Mouse (Mus musculus) frontal cortex, adult 2 months (tissue): ENCODE data around the gene Gm45618. TPM values are rescaled to one million over a fixed set of nuclear protein-coding genes. Genes with fewer than 3 reads are reported as not detected.
"Not testable (repeated sequence)": the region's sequence is repeated elsewhere in the genome, so short reads cannot be mapped to it uniquely, and the experiment has no call there.

Experiments
- DNase-seq, 2 experiments: peaks; one replicate each; pipeline ENCODE4 v3.0.0; 2022; ENCODE audit warnings: low spot score in 1 of 2; ENCODE audit errors: extremely low spot score in 1 of 2
- polyA plus RNA-seq: library from polyadenylated mRNA; depleted of rRNA; stranded (reverse); fragments of >200 nt; gene quantifications from 2 replicates; pipeline ENCODE4 v1.2.3, GENCODE M21; 2012; rRNA removed

Gm45618 gene
- not detected in 2 replicates for polyA plus RNA-seq

DNA sequence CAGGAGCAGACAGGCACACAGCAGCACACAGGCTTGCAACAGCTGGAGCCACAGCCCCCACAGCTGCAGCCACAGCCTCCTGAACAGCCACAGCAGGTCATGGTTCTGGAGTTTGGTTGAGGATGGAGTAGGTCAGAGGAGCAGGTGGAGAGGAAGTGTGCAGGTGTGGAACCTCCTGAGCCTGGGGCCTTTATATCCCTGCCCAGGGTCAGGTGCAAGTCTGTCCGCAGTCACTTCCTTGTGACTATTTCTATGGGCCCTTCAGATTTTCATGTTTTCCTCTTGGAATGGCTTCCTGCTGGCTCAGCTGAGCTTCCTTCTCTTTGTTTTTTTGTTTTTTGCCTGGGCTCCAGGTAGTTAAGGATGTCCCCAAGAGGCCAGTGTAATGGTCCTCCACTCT is at the start of gene Gm45618:
Gm45618 (minus strand) TSS at position 101 of the 400 bp plus-strand sequence.
- DNase-seq: not testable (repeated sequence)

DNA sequence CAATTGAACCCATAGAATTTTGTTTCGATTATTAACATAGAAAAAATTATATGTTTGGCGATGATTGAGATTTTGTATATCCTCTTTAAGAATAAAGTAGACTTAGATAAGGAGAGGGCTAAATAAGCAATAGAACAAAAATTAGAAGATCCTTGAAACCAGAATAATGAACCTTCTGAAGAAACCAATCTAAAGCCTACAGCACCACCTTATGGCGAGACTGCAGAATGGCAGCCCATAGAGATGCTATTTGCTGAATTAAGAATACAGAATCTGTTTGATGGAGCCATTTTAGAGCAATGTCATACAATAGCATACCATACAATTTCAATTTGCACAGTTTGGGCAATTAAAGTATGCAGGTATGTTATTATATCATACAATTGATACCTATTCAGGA is 49.3 kb upstream of the Gm45618 start:
- peak in 1 of 2 experiments; percentile 37 for DNase-seq

DNA sequence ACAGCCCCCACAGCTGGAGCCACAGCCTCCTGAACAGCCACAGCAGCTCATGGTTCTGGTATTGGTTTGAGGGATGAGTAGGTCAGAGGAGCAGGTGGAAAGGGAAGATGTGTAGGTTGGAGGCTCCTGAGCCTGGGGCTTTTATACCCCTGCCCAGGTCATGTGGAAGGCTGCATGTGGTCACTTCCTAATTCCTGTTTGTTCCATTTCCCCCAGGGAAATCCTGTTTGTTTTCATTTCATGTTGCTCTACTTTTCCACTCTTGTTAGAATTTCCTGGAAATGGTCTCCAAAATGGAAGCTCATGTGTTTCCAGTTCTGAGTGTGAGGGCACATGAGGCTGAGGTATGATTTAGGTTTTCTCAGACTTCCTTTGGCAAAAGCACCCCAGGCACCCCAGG is 45.1 kb upstream of the Gm45618 start, which contains the start of gene Gm4553:
Gm4553 (minus strand) TSS at position 101 of the 400 bp plus-strand sequence.
- DNase-seq: not testable (repeated sequence)

DNA sequence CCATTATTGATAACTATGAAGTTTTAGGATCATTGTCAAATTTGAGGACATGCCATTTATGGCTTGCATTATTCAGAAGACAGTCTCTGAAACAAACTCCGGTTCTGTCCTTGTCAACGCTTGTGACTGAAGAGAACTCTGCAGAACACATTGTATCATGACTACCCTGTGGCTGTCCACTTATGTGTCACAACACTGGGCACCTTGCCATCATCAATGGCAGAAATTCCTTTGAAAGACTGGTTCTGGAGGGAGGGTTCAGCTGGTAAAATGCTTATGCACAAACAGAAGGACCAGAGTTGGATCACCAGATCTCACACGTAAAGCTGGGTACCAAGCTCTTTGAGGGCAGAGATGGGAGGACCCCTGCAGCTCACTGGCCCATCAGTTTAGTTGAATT is 38.8 kb upstream of the Gm45618 start:
- no peak for DNase-seq

DNA sequence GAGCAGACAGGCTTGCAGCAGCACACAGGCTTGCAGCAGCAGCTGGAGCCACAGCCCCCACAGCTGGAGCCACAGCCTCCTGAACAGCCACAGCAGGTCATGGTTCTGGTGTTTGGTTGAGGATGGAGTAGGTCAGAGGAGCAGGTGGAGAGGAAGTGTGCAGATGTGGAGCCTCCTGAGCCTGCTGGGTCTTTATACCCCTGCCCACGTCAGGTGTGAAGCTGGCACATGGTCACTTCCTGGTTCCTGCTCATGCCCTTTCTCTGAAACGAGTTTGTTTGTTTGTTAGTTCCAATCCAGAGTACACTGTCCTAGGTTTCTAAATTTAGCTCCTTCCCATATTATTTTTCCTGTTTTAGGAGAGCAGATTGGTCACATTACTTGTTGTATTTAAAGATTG is 36.5 kb upstream of the Gm45618 start, which contains the start of gene Gm29735:
Gm29735 (minus strand) TSS at position 101 of the 400 bp plus-strand sequence.
- DNase-seq: not testable (repeated sequence)

DNA sequence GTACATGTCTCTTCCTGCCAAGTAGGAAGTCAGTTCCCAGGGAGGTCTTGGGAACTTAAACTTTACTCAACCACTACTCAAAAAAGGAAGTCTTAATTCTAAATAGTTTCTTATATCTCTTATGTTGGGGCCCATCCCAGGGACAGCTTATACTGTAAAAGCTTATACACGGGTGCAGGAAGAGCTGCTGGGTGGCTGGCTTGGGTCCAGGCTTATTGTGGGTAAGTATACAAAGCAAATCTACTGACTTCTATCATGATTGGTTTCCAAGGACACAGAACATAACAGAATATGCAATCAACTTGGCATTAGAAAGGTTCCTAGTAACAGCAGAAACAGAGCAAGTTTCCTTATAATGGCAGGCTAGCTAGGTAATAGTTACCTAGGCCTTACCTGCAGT is 34.8 kb upstream of the Gm45618 start:
- DNase-seq: no peak

DNA sequence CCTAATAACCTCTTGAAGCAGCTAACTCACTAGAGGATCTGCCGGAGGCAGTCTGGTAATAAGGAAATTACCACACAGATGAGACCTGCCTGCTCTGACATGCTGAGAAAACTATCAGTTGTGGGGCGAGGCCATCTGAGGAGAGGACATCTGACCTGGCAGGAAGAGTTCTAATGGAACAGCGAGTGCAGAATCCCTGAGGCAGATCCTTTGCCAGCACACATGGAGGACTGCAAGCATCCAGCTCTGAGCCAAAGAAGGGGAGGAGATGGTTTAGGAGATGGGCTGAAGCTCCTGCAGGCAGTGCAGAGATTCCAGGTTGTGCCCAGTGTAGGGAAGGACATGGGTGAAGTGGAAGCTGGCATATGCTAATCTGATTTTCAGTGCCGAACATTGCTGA is 31.7 kb upstream of the Gm45618 start:
- no peak for DNase-seq

DNA sequence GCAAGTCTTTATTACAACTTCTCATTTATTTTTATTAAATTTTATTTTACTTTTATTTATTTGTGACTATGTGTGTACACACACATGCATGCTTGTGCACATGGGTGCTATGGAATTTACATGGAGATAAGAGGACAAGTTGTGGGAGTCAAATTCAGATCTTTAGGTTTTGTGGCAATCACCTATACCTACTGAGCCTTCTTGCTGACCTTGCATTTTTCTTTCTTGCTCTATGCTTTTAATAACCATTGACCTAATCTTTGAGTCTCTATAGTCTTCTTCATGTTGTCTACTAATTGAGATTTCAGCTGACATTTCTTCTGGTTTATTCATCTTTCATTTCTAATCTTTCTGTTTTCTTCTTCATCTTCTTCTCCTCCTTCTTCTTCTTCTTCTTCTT is 28.1 kb upstream of the Gm45618 start:
- no peak for DNase-seq

DNA sequence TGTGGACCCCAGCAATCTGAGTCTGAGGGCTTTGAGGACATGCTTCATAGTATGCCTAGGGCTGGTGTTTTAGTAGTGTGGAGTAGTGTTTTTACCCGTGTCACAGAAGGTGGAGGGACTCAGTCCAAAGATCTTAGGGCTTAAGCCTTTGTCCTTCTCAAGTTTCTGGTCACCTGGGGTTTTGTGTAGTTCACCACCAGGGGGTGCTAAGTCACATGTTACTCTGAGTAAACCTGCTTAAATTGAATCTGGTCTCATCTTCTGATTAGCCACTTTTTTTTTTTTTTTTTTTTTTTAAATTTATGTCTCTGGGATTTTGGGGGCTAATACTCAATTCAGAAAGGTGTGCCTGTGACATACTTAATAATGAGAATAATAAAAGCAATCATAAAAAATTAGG is 25.5 kb upstream of the Gm45618 start:
- peak in 1 of 2 experiments; percentile 69 for DNase-seq

DNA sequence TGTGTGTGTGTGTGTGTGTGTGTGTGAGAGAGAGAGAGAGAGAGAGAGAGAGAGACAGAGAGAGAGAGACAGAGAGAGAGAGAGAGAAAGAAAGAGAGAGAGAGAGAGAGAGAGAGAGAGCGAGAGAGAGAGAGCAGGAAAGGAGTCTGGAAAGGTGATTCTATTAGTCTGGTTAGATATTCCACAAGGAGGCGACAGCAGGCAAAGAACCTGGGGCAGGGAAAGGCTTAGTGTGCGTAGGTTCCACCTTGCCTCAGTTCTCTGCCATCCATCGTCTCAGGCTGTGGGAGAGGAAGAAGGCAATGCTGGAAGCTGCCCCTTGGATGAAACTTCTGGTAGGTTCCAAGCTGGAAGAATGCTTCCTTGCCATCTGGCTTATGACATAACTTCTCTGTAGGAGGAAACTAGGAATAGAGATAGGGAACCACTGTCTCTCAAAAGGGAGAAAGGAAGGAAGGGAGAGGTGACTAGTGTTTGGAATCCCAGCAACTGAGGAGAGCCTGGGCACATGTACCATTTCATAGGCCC is 24.9 kb upstream of the Gm45618 start:
- DNase-seq: peak; percentile 3 to 53

DNA sequence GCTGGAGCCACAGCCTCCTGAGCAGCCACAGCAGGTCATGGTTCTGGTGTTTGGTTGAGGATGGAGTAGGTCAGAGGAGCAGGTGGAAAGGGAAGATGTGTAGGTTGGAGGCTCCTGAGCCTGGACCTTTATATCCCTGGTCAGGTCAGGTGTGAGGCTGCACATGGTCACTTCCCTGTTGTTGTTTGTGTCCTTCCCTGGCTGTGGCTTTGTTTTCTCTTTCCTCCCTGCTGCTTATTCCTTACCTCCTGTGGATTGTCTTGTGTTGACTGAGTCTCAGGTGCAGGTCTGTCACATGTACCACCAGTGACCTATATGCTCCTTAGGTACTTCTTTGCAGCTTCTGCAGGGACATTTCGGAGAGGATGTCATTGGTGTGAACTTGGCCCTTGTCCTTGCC is 24.0 kb upstream of the Gm45618 start, which contains the start of gene Gm45337:
Gm45337 (minus strand) TSS at position 101 of the 400 bp plus-strand sequence.
- DNase-seq: no peak

DNA sequence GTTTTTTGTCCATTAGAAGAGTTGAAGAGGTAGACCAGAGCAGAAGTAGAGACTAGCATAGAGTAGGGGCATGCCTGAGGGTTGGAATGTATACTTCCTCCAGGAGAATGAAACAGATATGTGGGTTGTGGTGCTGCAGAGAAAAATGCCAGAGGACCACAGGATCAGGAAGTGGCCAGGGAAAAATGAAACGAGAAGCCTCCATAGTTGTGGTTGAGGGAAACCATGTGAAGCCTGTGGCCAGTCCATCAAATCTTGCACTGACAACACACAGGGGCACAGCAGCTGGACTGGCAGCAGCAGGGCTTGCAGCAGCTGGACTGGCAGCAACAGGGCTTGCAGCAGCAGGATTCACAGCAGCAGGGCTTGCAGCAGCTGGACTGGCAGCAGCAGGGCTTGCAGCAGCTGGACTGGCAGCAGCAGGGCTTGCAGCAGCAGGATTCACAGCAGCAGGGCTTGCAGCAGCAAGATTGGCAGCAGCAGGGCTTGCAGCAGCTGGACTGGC is 23.0 kb upstream of the Gm45618 start:
- not testable (repeated sequence) for DNase-seq

DNA sequence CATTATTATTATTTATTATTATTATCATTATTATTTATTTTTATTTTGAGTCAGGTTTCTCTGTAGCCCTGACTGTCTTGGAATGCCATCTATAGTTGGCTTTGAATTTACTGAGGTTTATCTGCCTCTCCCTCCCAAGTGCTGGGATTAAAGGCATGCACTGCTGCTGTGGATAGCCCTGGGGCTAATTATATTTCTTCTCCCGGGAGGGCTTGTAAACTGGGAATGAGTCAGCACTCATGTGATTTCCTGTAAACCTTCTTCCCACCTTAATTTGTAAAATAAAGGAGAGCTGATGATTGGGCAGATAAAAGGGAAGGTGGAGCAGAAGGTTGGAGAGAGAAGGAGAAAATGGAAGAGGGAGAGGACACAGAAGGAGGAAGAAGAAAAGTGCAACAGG is 20.2 kb upstream of the Gm45618 start:
- DNase-seq: no peak

DNA sequence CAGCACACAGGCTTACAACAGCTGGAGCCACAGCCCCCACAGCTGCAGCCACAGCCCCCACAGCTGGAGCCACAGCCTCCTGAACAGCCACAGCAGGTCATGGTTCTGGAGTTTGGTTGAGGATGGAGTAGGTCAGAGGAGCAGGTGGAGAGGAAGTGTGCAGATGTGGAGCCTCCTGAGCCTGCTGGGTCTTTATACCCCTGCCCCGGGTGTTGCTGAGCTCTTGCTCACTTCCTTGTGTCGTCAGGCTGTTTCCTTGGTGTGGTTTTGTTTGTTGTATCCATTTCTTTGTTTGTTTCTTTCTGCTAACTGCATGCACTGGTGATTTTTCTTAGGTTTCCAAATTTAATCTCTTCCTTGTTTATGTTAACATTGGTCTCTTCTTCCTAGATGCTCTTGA is 15.4 kb upstream of the Gm45618 start, which contains the start of gene Gm39115:
Gm39115 (minus strand) TSS at position 101 of the 400 bp plus-strand sequence.
- DNase-seq: not testable (repeated sequence)

DNA sequence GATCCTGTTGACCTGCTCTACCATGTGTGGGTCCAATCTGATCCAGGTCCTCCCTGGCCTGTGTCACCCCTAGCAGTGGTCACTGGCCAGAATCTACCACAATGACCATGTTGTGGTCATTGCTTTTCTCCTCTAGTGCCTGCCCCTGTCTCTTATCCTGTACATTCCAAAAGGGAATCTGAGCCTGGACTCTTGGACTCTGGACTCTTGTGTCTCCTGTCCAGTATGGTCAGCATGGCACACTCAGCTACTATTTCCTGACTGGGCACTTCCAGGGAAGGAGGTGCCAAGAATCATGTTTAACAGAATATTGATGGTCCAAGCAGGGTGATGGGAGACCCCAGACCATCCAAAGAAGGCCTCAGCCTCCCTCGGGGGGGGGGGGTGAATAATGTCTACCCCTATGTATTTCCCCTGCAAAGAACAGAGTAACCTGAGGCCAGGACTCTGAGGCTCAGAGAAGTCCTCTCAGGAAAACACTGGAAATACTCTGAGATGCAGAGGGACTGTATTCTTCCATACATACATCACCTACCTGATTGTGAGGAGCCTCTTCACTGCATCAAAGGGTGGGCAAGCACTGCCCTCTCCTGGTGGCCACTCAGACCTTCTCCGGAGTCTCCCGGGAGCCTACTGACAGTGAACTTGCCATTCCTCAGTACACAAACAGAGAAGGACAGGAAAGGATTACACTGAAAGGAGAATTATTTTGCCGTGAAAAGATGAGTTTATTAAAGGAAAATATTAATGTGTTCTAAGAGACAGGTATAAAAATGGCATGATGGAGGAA is 13.9 kb upstream of the Gm45618 start:
- peak in 1 of 2 experiments; percentile 44 for DNase-seq

DNA sequence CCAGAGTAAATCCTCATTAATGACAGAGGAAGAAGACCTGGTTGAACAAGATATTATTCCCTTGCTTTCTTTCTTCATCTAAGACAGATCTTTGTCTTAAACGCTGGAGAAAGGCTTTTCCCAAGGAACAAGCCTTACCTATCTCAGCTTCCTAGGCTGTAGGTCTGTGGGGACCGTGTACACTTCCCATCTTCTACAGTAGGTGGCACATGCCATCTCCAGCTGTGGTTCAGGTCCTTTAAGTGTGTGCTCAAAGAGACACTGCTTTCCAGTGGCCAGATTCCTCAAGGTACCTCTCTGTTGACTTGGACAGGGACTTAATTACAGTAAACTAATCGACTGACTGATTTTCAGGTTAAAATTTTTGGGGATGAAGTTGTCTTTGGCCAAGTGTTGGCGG is 8.3 kb upstream of the Gm45618 start:
- no peak for DNase-seq

DNA sequence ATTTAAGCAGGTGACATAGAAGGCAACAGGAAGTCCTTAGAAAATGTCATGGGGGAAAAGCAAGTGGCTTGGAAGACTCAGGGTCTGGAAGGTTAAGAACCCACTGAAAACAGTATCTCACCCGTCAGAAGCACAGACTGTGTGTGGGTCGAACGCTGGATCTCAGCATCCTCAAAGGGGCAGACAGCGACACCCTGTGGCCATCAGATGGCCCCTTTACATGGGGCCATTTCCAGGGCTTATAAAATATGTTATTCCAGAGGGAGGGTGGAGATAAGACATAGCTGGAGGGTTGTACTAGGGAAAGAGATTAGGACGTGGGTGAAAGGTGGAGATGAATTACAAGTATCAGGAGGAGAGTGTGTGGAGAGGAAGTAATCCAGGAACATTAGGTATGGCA is 897 bp downstream of the Gm45618 start:
- DNase-seq: peak in 1 of 2 experiments; percentile 23

DNA sequence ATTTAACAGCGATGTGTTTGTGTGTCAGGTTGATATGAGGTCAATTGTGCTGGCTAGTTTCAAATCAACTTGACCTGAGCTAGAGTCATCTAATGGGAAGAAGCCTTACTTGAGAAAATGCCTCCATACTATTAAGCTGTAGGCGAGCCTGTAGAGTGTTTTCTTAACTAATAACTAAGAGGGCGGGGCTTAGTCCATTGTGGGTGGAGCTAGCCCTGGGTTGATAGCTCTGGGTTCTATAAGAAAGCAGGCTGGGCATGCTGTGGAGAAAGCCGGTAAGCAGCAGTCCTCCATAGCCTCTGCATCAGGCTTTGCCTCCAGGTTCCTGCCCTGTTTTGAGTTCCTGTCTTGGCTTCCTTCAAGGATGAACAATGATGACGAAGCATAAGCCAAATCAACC is 15.8 kb downstream of the Gm45618 start:
- DNase-seq: no peak

DNA sequence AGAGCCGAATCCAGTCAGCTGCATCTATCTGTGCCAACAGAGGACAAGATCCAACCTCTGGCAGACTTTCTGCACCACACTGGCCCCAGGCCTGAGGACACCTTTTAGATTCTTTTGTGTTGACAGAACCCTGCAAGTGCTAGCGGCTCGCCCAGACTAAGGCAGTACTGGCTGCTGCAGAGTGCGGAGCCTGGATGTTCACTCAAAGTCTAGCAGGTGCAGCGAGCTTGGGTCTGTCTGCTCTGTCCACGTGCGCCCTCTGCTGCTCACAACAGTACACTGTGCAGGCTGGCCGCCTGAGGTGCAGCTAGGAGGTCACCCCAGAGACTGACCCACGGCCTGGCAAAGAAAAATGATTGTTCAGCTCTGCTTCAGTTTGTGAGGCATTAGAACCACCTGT is 22.8 kb downstream of the Gm45618 start:
- DNase-seq: peak; percentile 66 to 88

DNA sequence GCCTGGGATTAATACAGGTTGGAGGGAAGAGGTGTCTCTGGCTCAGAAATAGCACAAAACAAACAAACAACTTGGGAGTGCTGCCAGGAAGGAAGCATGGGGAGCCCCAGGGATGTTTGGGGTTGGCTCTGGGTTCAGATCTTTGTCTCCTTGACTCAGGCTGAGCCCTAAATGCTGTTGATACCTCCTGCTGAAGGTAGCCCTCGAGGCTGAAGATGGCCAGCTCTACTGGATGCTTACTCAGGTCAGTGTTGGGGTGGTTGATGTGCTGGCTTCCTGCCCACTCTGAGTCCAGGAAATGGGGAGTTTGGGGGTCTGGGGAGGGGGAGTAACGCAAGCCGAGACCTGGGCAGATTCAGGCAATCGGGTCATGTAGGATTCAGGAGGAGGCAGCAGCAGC is 23.8 kb downstream of the Gm45618 start:
- no peak for DNase-seq

DNA sequence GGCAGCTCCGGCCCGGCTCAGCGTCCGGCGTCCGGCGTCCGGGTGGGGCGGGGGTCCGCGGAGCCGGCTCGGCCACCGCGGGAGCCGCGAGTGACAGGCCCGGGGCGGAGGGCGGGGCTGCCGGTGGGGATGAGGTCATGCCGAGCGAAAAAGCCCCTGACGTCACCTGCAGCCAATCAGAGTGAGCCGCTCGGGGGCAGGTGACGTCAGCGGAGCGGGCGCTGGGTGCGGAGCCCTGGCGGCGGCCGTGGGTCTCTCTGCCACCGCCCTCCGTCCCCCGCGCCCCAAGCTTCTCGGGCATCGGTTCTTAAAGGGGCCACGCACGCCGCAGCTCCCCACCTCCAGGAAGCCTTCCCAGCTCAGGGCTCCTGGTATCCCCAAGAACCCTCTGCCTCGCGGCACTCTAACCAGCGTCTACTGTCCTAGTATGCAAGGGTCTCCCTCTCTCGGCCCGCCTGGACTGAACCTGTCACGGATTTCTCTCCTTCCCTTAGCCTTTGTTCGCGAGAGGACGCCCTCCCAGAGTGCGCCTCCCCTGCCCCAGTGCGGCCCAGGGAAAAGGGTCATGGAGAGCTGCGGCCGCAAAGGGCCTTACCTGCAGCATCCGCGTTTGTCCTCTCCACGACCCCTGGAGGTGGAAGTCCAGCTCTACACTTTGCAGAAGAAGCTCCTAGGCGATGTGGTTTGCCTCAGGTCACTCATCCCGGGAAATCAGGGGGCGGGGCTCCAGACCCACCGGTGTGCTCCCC is 25.2 kb downstream of the Gm45618 start, which contains the start of gene Dusp8:
Dusp8 (minus strand) TSS at position 661 of the 749 bp plus-strand sequence.
- DNase-seq: peak; percentile 86 to 96
